Mouse (Mus musculus): ENCODE measurements around the gene Dusp1. TPM values are rescaled to one million over a fixed set of nuclear protein-coding genes. Genes with fewer than 3 reads are reported as not detected.

Gene Dusp1
- total RNA-seq, 2 experiments from 2014 or later: 66.9 to 69.5 TPM

DNA sequence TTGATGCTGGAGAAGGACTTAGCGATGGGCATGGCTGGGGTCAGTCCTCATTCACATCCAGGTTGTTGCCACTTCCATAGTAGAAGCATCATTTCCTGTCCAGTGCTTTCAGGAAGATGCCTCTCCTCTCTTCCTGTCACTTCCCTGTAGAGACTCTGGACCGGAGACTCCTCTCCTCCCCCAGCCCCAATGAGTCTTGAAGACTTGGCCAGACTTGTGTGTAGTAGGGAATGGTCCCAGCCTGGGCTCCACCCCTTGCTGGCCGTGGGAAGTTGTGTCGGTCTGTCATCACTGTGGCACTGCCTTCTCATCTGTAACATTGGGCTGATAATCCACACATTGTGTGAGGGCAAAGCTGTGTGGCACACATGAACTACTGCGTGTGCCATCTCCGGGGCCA, 21.7 kb upstream of the Dusp1 start:
- DNase-seq: no peak

DNA sequence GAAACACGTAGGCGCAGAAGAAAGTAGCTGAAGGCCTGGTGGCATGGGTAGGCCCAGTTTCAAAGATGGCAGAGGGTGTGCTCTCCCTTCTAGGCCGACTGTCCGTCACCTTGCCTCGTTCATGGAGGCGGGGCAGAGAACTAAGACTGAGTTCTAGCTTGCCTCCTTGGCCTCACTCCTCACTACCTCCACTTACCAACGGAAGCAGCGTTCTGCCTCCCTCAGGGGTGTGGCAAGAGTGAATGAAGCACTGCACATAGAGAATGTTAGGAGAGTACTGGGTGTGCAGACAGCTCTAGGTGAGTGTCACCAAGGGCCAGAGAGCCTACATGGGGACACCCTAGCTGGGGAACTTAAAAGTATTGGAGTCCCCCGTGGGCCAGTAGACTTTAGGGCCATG, 21.1 kb upstream of the Dusp1 start:
- DNase-seq: no peak

DNA sequence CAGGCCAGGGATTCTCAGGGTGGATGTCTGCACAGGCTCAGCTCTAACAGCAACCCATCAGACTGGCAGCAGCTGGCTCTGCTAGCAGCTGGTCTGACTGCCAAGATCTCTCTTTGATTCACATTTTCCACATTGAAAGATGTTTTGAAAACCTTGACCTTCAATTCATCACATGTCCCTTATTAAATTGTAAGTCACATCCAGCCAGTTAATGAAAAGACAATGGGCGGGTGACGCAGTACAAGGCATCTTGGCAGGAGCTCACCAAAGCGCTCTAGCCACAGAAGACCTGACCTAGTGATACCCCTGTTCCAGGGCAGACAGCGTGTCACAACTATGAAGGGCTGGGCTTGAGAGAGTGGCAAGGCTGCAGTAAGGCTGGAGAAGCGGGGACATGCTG, 20.4 kb upstream of the Dusp1 start:
- DNase-seq: peak; percentile 58

DNA sequence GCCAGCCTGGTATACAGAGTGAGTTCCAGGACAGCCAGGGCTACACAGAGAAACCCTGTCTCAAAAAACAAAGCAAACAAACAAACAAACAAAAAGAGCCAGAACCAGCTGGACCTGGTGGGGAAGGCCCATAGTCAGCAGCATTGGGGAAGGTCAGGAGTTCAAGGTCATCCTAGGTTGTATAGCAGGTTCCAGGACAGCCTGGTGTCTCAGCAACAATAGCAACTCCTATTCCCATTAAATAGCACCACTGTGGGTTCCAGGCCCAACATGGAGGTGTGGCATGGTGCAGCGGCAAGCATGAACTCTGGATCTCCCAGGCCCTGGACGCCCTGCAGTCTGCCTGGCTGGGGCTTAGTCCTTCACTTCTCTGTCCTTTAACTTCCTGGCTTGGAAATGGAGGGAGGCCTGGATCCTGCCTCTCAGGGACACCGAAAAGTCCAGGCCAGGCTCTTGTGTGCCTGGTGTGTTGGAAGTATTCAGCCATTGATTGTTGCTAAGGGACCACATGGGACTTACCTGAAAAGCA, 19.0 kb upstream of the Dusp1 start:
- DNase-seq: no peak

DNA sequence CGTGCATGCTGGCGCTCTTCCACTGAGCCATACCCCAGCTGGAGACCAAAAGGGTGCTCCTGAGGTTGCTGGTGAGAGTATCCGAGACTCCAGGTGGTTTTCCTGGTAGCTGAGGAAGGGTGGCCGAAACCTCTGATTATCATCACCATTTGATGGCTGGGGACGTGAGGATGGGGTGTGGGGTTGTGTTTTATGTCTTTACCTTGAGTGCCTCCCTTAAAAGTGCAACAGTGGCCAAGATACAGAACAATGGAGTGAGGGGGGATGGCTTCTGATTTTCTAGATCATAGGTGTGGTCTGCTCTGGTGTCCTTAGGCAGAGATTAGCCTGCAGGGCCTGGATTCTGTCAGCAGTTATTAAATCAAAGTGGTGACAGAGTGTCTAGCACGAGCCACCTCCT, 17.5 kb upstream of the Dusp1 start:
- DNase-seq: no peak

DNA sequence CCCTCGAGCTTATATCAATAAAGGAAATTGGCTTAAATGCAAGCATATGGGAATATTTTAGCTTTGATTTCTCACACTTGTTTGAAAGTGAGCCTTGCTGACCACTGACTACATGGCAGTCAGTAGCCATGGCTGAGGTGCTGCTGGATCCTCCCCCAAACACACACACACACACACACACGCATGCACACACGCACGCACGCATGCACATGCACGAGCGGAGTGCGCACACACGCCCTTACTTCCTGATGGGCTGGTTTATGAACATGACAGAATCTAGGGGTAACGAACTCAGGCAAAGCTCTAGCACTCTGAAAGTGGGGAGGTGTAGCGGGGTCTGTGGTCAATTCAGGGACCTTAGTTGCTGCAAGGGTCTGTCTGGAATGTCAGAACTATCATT, 16.8 kb upstream of the Dusp1 start:
- no peak for DNase-seq

DNA sequence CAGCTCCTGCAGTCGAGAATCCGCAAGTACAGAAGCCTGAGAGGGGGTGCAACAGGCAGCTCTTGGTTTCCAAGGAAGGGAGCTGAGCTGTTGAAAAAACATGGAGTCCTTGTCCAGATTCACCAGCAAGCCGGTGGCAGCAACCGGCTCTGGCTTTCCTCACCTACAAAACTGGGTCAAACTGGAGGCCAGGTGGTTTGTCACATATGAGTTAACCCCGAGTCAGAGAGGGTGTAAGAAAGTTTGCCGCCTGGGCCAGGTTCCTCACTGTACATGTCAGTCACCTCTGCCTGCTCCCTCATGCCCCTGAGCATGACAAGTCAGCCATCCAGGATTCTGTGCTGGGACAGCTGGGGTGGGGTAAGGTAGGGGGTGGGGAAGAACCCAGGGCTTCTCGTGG, 16.2 kb upstream of the Dusp1 start:
- no peak for DNase-seq

DNA sequence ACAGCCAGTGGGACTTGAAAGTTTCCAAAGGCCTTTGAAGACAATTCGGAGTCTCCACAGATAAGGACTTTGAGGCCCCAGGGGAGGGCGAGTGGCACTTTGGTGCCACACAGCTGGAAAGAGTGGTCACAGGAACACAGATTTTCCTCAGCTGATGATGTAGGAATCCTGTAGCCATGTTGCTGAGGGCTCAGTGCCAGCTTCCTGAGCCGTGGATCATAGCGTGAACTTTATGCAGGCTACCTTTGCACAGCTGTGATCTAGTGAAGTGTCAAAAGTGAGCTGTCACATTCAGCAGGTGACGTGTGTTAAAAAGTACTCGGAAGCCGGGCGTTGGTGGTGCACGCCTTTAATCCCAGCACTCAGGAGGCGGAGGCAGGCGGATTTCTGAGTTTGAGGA, 15.4 kb upstream of the Dusp1 start:
- DNase-seq: no peak

DNA sequence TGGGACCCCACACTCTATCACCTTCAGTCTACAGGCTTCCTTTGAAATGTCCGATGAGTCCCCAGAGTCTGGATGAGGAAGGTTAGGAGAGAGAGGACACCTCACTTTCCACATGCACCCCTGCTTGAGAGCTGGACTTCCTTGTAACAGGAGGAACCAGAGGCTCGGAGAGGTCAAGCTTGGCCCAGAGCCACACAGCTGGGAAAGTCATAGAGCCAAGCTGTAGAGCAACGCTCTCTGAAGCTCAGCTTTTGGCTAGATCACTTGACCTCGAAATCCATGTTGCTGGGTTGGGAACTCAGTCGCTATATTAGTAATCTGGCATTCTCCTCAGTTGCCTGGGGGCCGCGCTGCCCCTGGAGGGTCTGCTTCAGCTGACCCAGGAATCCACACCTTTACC, 14.9 kb upstream of the Dusp1 start:
- DNase-seq: peak; percentile 82

DNA sequence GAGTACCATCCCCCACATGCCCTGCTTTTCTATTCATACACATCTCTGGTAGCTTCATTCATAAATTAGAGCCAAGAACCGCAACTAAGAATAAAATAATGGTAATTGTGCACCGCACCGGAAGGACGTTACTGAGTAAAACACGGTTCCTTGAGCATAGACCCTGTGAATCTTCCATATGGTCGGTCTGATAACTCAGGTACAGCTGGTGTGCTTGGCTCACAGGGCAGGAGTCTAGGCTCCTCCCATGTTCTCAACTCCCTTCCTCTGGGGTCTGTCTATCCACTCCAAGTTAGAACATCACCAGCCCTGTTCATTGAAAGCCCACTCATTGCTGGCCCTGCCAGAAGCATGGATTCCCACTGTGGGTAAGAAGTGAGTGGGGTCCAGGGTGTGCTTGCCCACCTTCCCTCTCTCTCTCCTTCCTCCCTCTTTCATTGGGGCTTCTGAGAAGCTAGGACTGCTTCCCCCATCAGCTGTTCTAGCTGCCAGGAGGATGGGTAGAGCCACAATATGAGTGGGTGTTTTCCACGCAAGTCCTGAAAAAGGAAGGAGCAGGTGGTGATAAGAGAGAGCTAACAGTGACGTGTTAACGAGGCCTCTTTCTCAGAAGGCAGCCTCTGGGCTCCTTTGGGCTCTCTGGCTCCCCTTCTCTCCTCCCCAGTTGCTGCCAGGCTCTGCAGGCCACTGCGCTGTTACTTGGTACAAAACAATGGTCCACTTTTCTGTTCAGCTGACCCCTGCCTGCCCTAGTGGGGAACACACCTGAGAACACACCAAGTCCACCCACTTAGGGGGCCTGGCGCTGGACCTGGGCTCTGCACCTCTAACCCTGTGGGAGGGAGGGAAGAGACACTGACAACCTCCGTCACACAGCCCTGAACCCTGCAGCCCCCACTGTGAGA, 14.1 kb upstream of the Dusp1 start:
- DNase-seq: no peak

DNA sequence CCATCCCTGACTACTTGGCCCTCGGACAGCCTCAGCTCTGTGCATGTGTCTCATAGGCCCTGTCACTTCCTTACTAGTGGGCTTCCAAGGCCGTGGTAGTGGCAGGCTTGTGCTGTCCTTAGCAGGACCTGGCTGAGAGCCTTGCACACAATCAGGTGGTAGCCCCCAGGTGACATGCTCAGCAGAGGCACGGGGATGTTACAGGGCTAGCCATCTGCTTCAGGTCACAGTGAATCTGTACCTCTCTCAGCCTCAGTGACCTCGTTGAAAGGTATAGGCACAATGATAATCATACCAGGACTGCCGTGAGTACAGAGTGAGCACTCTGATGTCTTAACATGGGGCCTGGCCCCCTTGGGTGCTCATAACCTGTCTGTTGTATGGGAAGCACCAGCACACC, 12.8 kb upstream of the Dusp1 start:
- no peak for DNase-seq

DNA sequence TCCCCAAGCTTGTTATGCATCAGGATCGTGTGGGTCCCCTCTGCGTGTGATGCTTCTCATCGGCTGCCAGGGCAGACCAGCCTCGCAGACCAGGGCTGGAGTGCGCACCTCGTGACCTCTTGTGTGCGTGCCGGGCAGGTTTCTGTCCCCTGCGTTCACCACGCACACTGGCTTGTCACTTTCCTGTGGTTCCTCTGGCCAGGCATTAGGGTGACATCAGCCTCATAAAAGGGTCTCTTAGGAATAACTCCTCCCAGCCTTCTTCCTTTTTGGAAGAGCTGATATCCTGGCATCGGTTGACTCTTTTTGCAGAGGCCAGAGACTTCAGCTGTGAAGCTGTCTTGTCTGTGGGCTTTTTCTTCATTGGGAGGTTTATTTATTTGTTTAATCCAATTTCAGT, 12.2 kb upstream of the Dusp1 start:
- DNase-seq: no peak

DNA sequence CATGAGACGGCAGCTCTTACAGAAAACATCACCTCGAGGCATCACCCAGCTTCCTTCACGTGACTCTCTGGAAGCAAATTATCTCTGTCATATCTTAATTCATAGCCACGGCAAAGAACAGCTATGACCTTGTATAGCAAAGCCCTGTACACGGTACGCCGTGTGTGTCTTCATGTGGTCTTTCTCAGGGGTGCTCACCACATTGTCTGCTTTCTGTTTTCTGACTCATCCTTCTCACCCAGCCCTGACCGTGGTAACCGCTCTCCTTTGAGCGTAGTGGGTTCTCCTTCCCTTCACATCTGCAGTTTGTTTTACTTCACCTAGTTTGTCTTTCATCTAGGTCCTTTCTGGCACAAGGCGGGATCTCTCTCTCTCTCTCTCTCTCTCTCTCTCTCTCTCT, 10.3 kb upstream of the Dusp1 start:
- no peak for DNase-seq

DNA sequence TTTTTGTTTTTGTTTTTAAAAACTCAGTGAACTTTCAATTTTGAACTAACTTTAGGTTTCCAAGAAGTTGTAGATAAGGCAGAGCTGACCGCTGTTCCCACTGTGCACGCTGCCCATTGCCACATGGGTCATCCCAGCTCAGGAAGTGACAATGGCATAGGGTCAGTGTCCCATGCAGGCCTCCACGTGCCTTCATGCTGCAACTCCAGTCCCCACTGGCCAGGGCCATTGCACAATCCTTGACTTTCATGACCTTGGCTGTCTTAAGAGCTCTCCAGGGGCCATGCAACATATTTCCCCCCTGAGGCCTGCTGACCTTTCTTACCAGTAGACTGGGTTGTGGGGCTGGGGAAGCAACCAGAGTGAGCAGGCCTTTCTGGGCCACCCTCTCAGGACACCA, 9.4 kb upstream of the Dusp1 start:
- DNase-seq: no peak

DNA sequence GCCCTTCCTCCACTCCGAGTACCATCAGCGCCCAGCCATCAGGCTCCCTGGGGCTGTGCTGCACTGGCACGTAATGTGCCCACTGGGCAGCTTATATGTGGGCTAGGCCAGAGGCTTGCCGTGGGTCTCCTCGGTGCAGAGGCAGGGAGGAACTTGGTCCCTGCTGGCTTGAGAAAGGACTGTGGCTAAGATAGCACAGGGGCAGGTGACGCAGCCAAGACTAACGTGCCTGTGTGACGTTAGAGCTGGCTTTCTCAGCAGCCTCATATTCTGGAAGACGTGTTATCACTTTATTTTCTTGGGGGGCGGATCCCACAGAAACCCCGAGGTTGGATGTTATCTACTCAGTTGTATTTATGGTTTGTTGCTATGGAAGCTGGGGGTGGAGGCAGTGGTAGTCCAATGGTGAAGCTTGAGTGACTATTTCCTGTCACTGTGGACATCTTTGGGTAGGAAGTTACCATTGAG, 8.8 kb upstream of the Dusp1 start:
- DNase-seq: no peak

DNA sequence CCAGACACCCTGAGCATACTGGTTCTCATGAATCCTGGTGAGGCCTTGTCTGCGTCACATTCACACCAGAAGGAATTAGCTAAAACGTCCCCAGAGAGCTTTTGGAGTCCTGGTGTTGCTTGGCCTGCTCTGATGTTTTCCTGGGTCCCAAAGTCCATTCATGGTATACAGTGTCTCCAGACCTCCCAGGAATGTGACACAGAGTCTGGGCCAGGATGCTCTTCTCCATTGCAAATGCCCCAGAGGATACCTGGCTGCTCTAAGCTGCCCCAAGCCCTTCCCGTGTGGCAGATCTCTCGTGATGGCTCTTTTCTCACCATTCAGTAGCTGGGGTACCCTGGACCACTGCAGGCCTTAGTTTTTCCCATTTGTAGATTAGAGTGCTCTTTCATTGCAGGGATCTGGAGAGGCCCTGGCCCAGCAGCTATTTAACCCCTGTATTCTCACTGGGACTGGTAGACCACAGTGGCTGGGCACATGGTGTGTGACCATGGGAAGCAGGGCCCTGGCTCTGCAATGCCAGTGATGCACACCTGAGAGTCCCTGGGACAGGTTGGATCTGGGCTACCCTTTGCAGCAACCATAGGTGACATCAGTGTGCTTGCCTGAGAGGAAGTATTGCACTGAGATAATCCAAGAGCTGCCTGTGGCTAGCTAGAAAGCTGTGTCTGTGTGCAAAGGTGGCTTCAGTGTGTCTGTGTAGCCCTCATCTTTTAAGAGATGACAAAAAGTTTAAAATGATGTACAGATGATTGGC, 7.8 kb upstream of the Dusp1 start:
- DNase-seq: no peak

DNA sequence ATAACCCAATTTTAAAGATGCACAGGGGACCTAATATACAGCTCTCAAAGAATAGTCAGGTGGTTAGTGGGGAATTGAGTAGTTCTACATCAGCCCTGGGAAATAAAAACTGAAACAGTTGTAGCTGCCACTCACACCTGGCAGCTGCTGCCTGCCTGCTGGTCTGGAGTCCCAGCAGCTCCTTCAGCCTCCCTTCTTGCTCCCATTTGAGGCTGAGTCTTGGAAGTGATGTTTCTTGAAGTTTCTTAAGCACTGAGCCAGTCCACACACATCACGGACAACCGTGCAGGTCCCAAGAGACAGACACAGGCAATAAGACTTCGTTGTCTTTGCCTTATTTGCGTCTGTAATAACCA, 5.9 kb upstream of the Dusp1 start:
- DNase-seq: no peak

DNA sequence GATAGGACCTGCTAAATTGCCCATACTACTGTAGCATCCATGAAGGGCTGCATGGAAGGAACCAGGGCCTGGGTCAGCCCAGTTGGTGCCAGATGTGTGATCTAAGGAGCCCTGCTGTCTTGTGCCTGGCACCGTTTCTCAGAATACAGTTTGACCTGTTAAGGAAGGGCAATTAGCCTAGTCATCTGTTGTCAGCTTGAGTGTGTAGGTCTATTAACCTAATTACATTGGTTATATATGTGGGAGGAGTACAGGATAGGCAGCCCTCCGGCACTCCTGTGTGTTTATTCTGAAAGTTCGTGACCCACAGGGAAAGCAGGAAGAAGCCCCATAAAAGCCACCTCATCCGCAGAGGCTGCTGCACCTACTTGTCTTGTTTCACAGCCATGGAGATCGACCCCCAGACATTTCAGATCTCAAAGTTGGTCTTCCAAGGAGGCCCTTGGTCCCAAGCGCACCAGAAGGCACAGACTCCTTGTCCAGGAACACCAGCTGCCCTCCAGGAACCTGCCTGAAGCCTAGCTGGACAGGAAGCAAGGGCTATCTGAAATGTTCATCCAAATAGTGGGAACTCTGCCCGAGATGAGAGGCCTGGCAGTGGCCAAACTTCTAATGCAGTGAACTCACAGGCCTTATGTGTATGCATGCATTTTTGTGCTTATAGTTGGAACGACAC, 5.4 kb upstream of the Dusp1 start:
- no peak for DNase-seq

DNA sequence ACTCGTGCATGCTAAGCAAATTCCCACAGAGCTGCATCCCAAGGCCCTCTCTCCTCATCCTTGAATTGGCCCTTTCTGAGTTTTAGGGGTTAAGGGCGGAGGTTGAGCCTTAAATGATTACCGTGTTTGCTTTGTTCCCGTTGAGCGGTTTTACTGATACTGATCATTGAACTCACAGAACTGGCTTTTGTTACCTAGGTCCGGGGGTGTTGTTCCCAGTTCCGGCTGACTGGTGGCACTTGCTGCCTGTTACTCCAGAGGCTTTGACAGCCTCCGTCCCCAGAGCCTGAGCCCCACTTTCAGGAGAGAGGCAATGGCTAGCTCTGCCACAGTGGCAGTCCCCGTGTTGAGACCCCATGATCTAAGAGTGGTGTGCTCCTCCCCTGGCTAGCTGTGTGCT, 2.5 kb upstream of the Dusp1 start:
- DNase-seq: no peak

DNA sequence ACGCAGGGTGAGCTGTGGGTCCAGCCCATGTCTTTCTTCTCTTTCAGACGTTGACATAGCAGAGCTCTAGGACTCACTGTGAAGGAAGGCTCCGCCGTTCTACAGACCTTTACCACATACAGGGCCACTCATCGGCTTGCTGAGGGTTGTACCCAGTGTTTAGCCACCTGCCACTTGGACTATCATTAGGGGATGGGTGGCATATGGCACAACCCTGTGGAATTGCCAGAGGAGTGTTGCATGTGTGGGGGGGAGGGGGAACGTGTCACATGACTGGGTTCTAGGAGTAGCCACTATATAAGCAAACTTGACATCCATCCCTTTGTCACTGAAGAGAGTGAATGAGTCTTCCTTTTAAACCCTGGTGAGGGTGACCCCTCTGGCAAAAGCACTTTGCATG, 1.5 kb upstream of the Dusp1 start:
- DNase-seq: no peak

DNA sequence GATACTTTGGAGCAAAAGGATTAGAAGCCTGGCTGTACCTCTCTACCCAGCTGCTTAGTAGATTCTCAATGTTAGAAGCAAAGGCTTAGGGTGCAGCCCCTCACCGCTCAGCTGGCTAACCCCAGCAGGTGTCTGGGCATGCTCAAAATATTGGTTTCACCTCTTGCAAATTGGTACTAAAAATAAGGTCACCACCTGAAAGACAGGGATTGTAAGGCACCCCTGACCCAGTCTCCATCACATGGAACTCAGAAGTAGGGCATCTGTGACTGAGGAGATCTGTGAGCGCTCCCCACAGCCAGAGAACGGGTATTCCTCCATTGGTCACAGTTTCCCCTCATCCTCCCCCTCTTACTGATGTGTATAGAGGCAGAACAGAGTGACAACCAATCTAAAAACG, 364 bp upstream of the Dusp1 start:
- DNase-seq: no peak

DNA sequence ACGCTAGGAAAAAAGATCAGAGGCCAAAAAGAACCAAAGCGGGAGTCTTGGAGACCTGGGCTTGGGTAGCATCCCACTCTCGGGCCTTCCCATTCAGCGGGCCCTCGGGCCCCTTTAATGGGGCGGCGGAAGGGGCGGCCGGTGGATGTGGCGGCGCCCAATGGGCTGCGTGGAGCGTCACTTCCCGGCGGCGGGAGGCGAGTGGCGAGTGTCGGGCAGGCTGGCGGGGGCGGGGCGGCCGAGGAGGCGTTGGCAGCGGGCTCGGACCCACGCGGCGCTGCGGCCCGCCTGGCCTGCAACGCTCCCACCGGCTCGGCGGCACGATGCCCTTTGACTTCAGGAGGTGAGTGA, 663 bp downstream of the Dusp1 start, which contains the start of gene Ergic1:
TSS of gene Ergic1 (plus strand) at position 200 of the 351 bp plus-strand sequence.
- DNase-seq: peak; percentile 94

Data from heart, postnatal 4 days (tissue).